Mouse (Mus musculus) cerebellum, adult 9-10 months (tissue): Measurements from ENCODE around the gene Dmrt1.
A peak's percentile ranks its signal among the peaks of the same experiment; 100 is the strongest.
"Not testable (repeated sequence)": the region's sequence is repeated elsewhere in the genome, so short reads cannot be mapped to it uniquely, and the experiment has no call there.

ENCODE experiments used
- DNase-seq: peaks from one replicate; pipeline ENCODE4 v3.0.0; 2022

Dmrt1 gene

DNA sequence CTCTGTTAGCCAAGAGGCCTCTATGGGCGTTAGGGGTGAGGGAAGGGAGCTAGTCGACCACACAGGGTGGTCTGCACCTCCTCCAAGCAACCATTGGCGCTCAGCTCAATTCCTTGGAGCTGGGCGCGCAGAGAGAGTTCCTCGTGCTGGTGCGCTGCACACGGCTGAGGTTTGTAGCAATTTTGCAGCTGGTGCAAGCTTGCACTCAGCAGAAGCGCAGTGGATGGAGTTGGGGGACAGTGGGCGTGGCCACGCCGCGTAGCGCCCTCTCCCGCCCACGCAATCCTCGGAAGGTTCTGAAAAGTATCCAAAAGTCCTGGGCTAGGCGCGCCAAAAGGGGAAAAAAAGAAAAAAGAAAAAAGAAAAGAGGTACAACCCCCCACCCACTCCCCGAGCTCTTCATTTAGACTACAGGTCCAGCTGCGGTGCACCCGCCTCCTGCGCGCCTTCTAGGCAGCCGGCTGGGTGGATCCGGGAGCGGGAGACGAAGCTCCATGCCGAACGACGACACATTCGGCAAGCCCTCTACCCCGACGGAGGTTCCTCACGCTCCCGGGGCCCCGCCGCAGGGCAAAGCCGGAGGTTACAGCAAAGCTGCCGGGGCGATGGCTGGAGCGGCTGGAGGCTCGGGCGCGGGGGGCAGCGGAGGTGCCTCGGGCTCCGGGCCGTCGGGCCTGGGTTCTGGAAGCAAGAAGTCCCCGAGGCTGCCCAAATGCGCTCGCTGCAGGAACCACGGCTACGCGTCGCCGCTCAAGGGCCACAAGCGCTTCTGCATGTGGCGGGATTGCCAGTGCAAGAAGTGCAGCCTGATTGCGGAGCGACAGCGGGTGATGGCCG, at the start of gene Dmrt1:
Gene Dmrt1, plus strand, starts transcription at position 259 of the 837 bp plus-strand sequence.
- no peak for DNase-seq

DNA sequence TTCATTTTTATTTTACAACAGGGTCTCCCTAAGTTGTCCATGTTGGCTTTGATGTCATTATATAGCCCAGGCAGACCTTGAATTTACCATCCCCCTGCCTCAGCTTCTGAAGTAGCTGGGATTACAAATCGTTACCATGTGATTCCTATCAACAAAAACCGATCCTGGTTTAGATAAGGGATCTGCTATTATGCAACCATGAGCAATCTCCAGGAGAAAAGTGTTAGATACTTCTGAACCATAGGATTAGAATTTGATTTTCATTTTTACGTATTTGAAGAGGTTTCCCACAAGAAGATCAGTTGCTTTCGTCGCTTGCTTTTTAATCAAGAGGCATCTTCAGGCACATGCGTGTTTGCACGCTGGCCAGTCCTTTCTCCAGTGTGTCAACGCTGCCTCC, 44.7 kb upstream of the Dmrt1 start:
- no peak for DNase-seq

GRCm38 (mm10) chr19:25461553-25462320, 43.7 kb upstream of the Dmrt1 start:
- DNase-seq: no peak

DNA sequence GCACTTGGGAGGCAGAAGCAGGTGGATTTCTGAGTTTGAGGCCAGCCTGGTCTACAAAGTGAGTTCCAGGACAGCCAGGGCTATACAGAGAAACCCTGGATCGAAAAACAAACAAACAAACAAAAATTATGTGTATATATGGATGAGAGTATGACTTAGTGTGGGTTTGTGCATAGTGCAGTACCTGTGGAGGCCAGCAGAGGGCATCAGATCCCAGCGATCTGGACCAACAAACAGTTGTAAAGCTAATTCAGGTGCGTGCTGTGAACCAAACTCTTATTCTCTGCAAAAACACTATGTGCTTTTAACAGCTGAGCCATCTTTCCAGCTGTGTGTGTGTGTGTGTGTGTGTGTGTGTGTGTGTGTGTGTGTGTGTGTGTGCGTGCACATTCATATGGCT, 29.6 kb upstream of the Dmrt1 start:
- not testable (repeated sequence) for DNase-seq

DNA sequence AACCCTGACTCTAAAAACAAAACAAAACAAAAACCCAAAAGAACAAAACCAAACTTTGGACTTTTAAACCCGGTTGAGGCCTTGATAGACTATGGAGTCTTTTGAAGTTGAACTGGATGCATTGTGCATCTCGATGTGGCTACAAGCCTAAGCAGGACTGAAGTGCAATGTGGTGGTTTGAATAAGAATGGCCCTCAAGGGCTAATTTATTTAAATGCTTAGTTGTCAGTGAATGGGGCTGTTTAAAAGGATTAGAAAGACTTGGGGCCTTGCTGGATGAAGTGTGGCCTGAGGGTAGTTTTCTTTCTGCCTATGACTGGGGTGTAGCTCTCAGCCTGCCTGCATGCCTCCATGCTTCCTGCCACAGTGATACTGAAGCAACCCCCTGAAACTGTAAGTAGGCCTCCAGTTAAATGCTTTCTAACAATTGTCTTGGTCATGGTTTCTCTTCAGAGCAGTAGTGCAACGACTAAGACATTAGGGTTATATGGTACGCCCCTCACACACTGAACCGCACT, 26.2 kb upstream of the Dmrt1 start:
- no peak for DNase-seq

DNA sequence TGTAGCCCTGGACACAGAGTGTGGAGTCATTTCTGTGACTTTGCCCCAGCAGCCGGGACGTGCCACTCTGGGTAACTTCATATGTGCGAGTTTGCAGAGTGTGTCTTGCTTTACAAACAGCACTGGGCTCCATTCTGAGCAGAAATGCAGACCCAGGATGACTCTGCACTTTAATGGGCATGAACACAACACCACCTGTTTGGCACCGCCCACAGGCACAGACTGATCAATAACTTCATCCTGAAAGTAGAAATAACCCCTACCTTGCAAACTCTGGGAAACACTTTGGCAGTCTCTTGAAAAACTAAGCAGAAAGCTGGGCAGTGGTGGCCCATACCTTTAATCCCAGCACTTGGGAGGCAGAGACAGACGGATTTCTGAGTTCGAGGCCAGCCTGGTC, 24.6 kb upstream of the Dmrt1 start:
- no peak for DNase-seq

DNA sequence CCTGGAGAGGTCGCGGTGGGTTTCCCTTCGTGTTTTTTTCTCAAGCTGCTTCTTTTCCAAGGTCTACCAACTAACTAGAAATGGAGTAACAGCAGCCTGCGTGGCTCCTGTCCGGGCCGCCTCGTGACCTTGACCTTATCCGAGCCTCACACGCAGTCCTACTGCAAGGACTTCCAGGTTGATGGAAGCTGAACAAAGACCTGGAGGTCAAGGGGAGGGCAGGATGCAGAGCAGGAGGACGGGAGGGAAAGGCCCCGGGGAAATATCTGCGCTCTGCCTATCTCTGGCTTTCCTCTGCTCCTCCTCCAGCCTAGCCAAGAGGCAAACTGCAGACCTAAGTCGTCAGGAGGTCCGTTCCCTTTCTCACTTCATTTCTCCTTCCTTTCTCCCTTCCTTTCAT, 18.9 kb upstream of the Dmrt1 start:
- no peak for DNase-seq

DNA sequence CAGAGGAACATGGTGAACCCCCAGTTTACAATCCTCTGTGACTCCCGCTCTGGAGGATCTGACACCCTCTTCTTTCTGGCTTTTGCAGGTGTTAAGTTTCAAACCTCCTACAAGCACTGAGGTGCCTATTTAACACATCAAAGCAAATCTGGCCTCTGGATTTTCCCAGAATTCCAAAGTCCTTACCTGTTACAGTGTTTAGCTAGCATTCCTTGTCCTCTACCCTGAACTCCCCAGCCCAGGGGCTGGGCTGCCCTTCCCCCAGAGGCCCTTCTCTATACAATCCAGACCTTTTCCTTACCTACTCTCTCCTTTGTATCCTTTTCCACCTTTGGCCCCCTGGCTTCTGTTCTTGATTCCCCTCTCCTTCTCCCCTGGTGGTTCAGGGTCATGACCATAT, 18.1 kb upstream of the Dmrt1 start:
- no peak for DNase-seq

DNA sequence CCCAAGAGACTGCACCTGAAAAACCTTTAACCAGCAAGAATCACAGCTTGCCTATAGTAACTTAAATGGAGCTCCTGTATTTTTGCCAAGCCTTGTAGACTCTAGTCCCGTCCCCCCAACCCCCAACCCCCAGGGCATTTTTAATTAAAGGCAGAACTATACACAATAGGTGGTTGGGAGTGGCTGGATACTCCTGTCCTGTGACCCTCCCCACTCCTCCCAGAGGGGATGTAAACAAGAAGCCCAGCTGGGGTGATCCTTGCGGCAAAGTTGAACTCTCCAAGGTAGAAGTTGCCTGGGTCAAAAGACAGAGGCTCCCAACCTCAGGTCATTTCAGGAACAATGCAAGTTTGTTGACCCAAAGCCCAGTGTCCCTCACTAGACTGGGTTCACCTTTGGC, 16.9 kb upstream of the Dmrt1 start:
- no peak for DNase-seq

- no peak for DNase-seq
These were observed 15.9 kb upstream of the Dmrt1 start for GRCm38 (mm10) chr19:25489546-25489945.

DNA sequence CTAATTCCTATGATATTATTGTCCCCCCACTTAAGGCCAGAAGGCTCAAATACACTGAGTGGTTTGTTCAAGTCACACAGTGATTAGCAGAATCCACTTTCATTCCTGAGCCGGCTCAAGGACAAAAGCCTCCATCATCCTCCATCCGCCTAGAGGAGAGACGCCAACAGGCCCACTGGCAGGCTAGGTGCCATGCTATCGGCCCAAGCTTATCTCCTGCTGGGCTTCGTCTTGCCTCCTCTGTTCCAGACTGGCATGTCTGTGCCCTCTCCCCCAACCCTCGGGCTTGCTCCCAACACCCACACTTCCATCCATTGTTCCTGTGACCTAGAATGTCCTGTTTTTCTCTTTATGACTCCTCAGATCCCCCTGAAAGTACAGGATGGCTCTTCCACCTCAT, 8.0 kb upstream of the Dmrt1 start:
- no peak for DNase-seq

DNA sequence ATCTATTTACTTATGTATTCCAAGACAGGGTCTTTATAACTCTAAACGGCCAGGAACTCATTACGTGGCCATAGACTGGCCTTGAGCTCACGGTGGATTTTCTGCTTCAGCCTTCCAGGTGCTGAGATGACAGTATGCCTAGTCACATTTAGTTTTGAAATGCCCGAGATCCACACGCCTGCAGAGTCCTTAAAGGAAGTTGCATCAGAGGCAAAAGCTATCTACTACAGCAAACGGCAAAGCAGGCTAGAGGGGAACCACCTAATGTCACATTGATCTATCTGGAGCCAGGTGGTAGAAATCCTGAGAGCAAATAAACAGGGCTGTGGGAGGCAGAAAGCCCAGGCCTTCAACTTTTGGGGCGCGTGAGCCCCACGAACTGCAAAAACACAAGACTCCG, 540 bp upstream of the Dmrt1 start:
- no peak for DNase-seq

GRCm38 (mm10) chr19:25506616-25507015, 1.2 kb downstream of the Dmrt1 start:
- no peak for DNase-seq

- DNase-seq: no peak
These were observed 9.6 kb downstream of the Dmrt1 start for GRCm38 (mm10) chr19:25514986-25515530.

DNA sequence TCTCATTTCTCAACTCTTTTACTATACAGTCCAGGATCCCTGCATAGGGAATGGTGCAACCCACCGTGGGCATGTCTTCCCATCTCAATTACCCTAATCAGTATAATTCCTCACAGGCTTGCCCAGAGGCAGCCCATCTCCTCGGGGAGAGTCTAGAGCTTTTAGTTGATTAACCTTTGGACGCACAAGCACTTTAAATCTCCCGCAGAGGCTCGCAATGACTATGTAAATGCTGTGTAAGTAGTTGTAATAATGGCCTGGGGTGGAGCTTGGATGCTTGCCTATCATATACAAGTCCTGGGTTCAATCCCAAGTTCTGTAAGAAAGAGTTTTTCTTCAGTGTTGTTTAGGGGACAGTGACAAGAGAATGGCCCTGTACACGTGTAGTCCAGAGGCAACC, 18.7 kb downstream of the Dmrt1 start:
- no peak for DNase-seq

- DNase-seq: no peak
These were observed 20.3 kb downstream of the Dmrt1 start for GRCm38 (mm10) chr19:25525726-25526125.

- no peak for DNase-seq
These were observed 24.3 kb downstream of the Dmrt1 start for GRCm38 (mm10) chr19:25529673-25530072.

- peak; percentile 26 for DNase-seq
These were observed 40.4 kb downstream of the Dmrt1 start for GRCm38 (mm10) chr19:25545714-25546340.

DNA sequence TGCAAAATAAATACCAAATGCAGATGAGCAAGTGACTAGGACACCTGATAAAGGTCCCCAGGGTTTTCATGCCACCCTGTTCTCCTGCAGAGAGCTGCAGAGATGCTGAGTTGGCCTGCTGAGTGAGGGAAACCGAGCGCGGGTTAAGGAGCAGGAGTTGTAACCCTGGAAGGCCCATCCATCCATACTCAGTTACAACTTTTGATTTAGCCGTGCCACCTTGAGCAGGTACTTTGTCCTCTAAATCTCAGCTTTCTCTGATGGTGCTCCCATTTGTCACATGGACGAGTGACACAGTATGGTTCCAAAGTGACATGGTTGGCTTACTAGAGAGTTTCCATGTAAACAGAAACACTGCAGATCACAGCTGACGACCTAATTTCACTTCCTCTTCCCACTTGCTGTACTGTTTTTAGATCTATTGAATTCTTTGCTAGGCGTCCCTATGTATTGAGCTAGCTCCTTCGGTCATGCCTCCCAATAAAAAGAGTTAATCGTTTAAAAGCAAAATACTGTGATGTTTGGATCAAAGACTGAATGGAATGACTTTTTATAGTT, 41.7 kb downstream of the Dmrt1 start:
- DNase-seq: no peak

GRCm38 (mm10) chr19:25550346-25550745, 44.9 kb downstream of the Dmrt1 start:
- DNase-seq: no peak

DNA sequence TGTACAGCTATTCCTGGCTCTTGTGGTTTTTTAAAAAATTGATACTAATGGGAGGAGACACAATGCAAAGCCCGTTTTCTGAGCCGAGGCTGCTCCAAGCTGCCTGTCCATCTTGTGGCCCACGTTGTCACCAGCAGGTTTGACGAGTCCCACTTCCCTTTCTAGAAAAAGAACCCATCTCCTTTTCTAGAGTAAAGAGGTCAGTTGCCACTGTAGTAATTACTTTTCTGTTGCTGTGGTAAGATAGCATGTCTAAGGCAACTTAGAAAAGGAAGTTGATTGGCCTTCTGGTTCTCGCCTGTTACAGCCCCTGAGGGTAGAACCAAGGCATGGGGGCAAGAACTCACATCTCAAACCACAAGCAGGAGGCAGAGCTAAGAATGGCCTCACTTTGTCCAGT, 45.6 kb downstream of the Dmrt1 start:
- DNase-seq: no peak

DNA sequence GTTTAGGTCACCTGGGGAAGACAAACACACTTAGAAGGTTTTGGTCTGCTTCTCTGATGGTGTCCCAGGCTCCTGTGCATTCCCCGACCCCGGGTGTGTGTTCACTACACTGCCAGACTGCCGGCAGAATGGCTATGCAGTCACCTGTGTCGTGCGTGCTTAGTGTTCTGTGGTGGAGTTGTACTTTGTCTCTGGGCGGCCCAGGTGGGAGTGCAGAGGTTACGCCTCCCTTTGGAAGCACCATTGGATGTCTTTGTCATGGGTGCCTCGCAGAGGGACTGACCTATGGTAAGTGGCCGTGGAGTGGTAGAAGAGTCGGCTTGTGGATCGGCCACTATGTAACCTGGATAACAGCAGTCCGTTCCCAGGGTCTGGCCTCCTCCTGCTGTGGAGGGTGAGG, 59.0 kb downstream of the Dmrt1 start:
- DNase-seq: no peak

GRCm38 (mm10) chr19:25569778-25570177, 64.4 kb downstream of the Dmrt1 start:
- DNase-seq: no peak
